Comparison of ENCODE assay signal across 27 mouse cellular contexts in the genomic region with DNA sequence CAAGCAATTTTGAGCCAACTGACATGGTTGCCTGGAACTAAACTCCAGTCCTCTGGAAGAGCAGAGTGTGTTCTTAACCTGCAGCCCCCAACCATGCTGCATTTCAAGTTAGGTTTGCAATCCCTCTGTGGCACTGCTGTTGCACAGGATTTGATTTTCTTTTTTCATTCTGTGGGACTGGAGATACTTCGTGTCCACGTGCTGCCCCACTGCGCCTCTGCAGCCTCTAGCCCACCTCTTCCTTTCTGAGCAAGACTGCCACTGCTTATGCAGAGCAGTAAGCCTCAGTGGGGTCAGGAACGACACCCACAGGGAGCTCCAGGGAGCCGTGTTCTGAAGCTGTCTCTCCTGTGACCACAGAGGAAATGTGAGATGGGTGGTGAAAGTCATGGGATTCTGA.
"Had no signal": no experiment of that assay in that cellular context is flagged by ENCODE, and none has a peak within 500 bp of the region (broad histone marks: within the 10 kb centered on the region; RNA-seq: fewer than 3 reads in every experiment).

No protein-coding gene starts in this region.

- H3K4me2 ChIP-seq: heart, embryonic 12.5 days; hindbrain, embryonic 12.5 days; hindbrain, embryonic 14.5 days; intestine, embryonic 15.5 days; limb, embryonic 12.5 days; liver, embryonic 11.5 days; liver, embryonic 13.5 days; liver, embryonic 15.5 days had no signal

- H3K4me3 ChIP-seq: gastrocnemius, adult 2 months; heart, adult 2 months; heart, embryonic 12.5 days; hindbrain, embryonic 10.5 days; hindbrain, embryonic 12.5 days; intestine, embryonic 15.5 days; left cerebral cortex, adult 2 months; limb, embryonic 10.5 days; limb, embryonic 12.5 days; liver, embryonic 13.5 days; liver, embryonic 15.5 days had no signal

- H3K4me1 ChIP-seq: hindbrain, embryonic 10.5 days; hindbrain, embryonic 12.5 days; intestine, embryonic 15.5 days; limb, embryonic 12.5 days had no signal

- H3K27me3 ChIP-seq: heart, embryonic 12.5 days; hindbrain, embryonic 12.5 days; intestine, embryonic 15.5 days; limb, embryonic 12.5 days; liver, embryonic 13.5 days; liver, embryonic 15.5 days had no signal

- ATAC-seq: hindbrain, embryonic 16.5 days; inflammation-experienced regulatory T-cells, adult 6 months; intestine, embryonic 15.5 days; intestine, postnatal 0 days had no signal

- H3K9me3 ChIP-seq: heart, embryonic 12.5 days; hindbrain, embryonic 10.5 days; hindbrain, embryonic 12.5 days; intestine, embryonic 15.5 days; limb, embryonic 10.5 days; limb, embryonic 12.5 days; liver, embryonic 13.5 days; liver, embryonic 15.5 days had no signal

- DNase-seq: gastrocnemius, adult 2 months; gastrocnemius, postnatal 10 days; gastrocnemius, postnatal 25 days; heart, adult 2 months; heart, postnatal 10 days; heart, postnatal 4 days; kidney, adult 18-20 months; kidney, adult 8-10 months; kidney, postnatal 10 days; kidney, postnatal 25 days; kidney, postnatal 4 days; layer of hippocampus, adult 9-11 months; liver; liver, embryonic 13.5 days had no signal

- H3K9ac ChIP-seq: heart, embryonic 12.5 days; hindbrain, embryonic 12.5 days; hindbrain, embryonic 14.5 days; intestine, embryonic 15.5 days; limb, embryonic 12.5 days; liver, embryonic 13.5 days; liver, embryonic 15.5 days had no signal

- H3K27ac ChIP-seq: gastrocnemius, adult 2 months; heart, adult 2 months; hindbrain, embryonic 10.5 days; hindbrain, embryonic 12.5 days; hindbrain, embryonic 14.5 days; intestine, embryonic 15.5 days; left cerebral cortex, adult 2 months; limb, embryonic 10.5 days; limb, embryonic 12.5 days; liver, embryonic 13.5 days; liver, embryonic 15.5 days had no signal

- H3K36me3 ChIP-seq: heart, embryonic 12.5 days; hindbrain, embryonic 10.5 days; hindbrain, embryonic 12.5 days; intestine, embryonic 15.5 days; limb, embryonic 10.5 days; limb, embryonic 12.5 days had no signal
